Mouse (Mus musculus): ENCODE measurements around the gene Tmem151b. TPM values are rescaled to one million over a fixed set of nuclear protein-coding genes. Genes with fewer than 3 reads are reported as not detected.

Tmem151b gene
- polyA plus RNA-seq, 1 experiment from 2014 or later: 25.6 TPM

DNA sequence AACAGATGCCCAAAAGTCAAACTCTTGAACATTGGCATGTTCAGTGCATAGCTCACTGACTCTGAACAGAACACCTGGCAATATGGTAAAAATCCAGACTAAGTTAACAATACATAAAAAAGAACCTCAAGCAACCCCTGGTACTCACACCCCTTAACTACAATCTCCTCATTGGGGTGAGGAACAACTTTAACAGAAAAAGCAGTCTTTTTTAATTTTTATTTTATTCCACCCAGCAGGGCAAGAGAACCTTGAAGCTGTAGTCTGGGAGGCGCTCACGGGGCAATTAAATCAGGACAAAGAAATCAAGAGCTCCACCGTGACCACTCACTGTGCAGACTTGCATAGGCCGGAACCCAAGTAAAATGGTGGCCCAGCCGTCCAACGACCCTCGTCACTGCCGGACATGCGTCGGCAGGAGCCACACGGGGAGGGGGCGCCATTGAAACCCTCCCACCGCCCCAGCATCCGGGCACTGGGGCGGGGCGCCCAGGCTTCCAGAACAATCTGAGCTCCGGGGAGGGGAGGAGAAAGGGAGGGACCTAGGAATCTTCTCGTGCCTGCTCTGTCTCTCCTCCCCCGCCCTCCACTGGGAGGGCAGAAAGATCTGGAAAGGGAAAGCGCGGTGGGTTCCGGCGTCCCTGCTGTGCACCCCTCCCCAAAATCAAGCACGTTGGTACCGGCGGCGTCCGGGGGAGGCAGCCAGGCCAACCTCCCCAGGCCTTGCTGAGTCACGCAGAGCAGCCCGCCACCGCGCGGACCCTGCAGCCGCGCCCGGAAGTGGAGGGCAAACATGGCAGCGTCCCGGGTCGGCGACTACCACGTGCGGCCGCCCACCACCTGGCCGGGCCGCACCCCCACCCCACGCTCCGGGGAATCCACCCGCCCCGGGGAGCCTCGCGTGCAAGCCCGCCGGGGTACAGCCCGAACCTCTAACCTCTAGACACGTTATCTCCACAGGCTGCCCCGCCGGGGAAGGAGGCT lies 22.9 kb upstream of the Tmem151b start:
- WGBS: under 1% methylated on average over 55 of the region's 57 CpGs
- Histone ChIP-seq H3K4me3 (replicated peaks) (peak overlapping the region; percentile 99), H3K27me3 (replicated peaks) (no peaks in the 10 kb centered on the region), H3K9ac (replicated peaks) (peak overlapping the region; percentile 100), H3K27ac (replicated peaks) (peak overlapping the region; percentile 100), H3K36me3 (peaks cover 44% of the 10 kb centered on the region), H3K4me2 (peak overlapping the region; percentile 76), H3K9me3 (replicated peaks) (no peaks in the 10 kb centered on the region), H3K4me1 (peaks cover 60% of the 10 kb centered on the region)
- peak; percentile 49 for ATAC-seq (ENCODE audit: low FRiP score)

DNA sequence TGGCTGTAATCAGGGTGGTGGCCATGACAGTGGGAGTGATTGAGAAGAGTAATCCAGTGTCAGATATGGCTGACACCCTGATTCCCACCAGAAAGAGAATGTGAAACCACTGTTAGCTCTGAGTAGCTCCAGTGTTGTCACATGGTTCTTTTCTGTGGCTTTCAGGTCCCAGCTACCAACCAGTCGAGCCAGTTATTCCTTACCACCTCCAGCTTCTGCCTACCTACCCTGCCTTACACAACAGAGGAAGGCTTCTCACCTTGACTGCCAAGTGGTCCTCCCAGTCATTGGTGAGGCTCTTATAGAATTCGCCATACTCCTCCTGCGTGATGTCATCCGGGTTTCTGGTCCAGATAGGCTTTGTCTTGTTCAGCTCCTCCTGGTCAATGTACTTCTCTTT lies 20.5 kb upstream of the Tmem151b start:
- Histone ChIP-seq H3K9me3 (replicated peaks) (no peaks in the 10 kb centered on the region), H3K27ac (replicated peaks) (no peak overlapping the region), H3K27me3 (replicated peaks) (no peaks in the 10 kb centered on the region), H3K9ac (replicated peaks) (no peak overlapping the region), H3K4me2 (no peak overlapping the region), H3K4me1 (peaks cover 74% of the 10 kb centered on the region), H3K4me3 (replicated peaks) (no peak overlapping the region), H3K36me3 (peaks cover 64% of the 10 kb centered on the region)
- WGBS: 86% methylated on average over 4 of the region's 4 CpGs
- no peak for ATAC-seq (ENCODE audit: low FRiP score)

GRCm38 (mm10) chr17:45568990-45569389 lies 19.5 kb upstream of the Tmem151b start:
- Histone ChIP-seq H3K36me3 (peaks cover 64% of the 10 kb centered on the region), H3K27ac (replicated peaks) (no peak overlapping the region), H3K9ac (replicated peaks) (no peak overlapping the region), H3K4me3 (replicated peaks) (no peak overlapping the region), H3K4me1 (peaks cover 72% of the 10 kb centered on the region), H3K9me3 (replicated peaks) (no peaks in the 10 kb centered on the region), H3K27me3 (replicated peaks) (no peaks in the 10 kb centered on the region), H3K4me2 (no peak overlapping the region)
- WGBS: 90% methylated on average over 12 of the region's 12 CpGs
- ATAC-seq (ENCODE audit: low FRiP score): no peak

DNA sequence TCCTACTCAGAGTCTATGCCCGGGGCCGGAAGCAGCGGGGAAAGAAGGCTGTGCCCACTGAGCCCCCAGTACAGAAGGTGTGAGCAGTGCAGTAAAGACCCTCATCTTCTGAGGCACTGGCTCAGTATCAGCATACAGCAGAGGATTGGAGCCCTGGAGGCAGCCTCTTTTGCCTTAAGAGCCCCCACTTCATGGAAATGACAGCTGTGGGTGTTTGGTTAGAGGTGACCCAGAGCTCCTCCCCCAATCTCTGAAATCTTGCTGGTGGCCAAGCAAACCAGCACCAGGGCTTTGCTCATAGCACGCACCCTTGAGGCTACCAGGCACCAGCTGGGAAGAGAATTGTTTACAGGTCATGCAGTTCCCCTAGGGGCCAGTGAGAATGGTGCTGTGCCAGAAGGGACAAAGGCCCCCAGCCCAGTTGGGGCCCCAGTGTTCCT lies 17.7 kb upstream of the Tmem151b start:
- no peak for ATAC-seq (ENCODE audit: low FRiP score)
- no peak overlapping the region for H3K4me2 ChIP-seq
- no peak overlapping the region; the same call in 1 of the 2 replicates for H3K27ac ChIP-seq (replicated peaks)
- H3K4me3 ChIP-seq (replicated peaks): no peak overlapping the region
- H3K9me3 ChIP-seq (replicated peaks): no peaks in the 10 kb centered on the region
- peaks cover 72% of the 10 kb centered on the region for H3K4me1 ChIP-seq
- H3K9ac ChIP-seq (replicated peaks): no peak overlapping the region
- WGBS: 20% methylated on average over 4 of the region's 4 CpGs
- no peaks in the 10 kb centered on the region for H3K27me3 ChIP-seq (replicated peaks)
- peaks cover 64% of the 10 kb centered on the region for H3K36me3 ChIP-seq

GRCm38 (mm10) chr17:45566360-45567161 lies 17.1 kb upstream of the Tmem151b start:
- ATAC-seq (ENCODE audit: low FRiP score): no peak
- Histone ChIP-seq H3K4me1 (peaks cover 68% of the 10 kb centered on the region), H3K36me3 (peaks cover 62% of the 10 kb centered on the region), H3K27ac (replicated peaks) (no peak overlapping the region; the same call in 1 of the 2 replicates), H3K4me2 (no peak overlapping the region), H3K27me3 (replicated peaks) (no peaks in the 10 kb centered on the region), H3K9me3 (replicated peaks) (no peaks in the 10 kb centered on the region), H3K4me3 (replicated peaks) (no peak overlapping the region), H3K9ac (replicated peaks) (no peak overlapping the region)
- 67% methylated on average over 18 of the region's 18 CpGs for WGBS

DNA sequence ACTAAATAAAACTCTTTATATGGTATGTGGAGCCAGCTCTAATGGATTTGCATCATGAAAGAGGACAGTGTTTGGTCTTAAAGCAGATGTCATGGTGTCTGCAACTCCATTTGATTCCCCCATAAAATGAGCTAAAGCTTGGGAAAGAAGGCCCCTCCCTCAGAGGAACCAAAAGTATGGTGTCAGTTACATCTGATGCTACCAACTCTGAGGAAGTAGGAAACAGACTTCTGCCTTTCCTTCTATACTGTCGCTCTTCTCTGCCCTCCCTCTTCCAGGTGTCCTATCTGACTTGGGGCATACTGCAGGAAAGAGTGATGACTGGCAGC lies 16.5 kb upstream of the Tmem151b start:
- 73% methylated on average over 1 of the region's 1 CpGs for WGBS

DNA sequence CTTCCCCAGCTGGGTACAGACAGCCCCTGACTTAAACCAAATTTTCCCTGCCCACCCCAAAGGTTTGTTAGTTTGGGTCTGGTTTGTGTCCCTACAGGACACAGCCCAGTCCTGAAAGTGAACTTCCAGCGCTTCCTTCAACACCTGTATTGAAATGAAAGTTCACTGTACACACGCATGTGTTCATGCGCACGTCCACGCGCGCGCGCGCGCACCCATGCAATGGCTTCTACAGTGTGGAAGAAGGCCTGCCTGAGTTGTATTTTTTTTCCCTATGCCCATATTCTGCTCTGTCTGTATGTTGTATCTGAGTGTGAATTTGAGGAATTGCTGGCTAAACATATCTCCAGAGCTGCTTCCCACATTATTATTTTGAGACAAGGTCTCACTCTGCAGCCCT lies 15.6 kb upstream of the Tmem151b start:
- Histone ChIP-seq H3K9ac (replicated peaks) (peak overlapping the region; percentile 91), H3K4me3 (replicated peaks) (peak overlapping the region; percentile 83), H3K9me3 (replicated peaks) (no peaks in the 10 kb centered on the region), H3K4me2 (peak overlapping the region; percentile 96), H3K4me1 (peaks cover 53% of the 10 kb centered on the region), H3K27ac (replicated peaks) (no peak overlapping the region; the same call in 1 of the 2 replicates), H3K36me3 (peaks cover 48% of the 10 kb centered on the region), H3K27me3 (replicated peaks) (no peaks in the 10 kb centered on the region)
- no peak for ATAC-seq (ENCODE audit: low FRiP score)
- WGBS: 93% methylated on average over 11 of the region's 11 CpGs

More for the DNA sequence above, 16.5 kb upstream of the Tmem151b start:
- Histone ChIP-seq H3K9ac (replicated peaks) (no peak overlapping the region), H3K27ac (replicated peaks) (no peak overlapping the region), H3K27me3 (replicated peaks) (no peaks in the 10 kb centered on the region), H3K9me3 (replicated peaks) (no peaks in the 10 kb centered on the region), H3K4me3 (replicated peaks) (no peak overlapping the region), H3K4me1 (peaks cover 62% of the 10 kb centered on the region), H3K4me2 (no peak overlapping the region), H3K36me3 (peaks cover 57% of the 10 kb centered on the region)
- ATAC-seq (ENCODE audit: low FRiP score): no peak

DNA sequence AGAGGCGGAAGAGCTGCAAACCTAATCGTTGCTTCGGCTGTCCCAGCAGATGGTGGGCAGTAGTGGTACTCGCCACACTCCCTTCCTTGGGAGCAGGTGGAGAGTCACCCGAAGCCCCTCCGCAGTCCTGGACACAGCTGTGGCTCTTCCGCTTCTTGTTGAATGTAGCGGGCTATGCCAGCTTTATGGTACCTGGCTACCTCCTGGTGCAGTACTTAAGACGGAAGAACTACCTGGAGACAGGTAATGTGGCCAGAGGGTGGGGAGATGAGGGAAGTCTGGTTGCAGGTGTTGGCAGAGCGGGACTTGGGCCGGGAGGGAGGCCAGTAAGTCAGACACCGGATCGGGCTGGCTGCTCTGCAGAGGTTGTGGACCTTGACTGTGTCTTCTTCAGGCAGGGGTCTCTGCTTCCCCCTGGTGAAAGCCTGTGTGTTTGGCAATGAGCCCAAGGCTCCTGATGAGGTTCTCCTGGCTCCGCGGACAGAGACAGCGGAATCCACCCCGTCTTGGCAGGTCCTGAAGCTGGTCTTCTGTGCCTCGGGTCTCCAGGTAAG lies 15.1 kb upstream of the Tmem151b start:
- WGBS: 9% methylated on average over 18 of the region's 18 CpGs
- Histone ChIP-seq H3K36me3 (peaks cover 43% of the 10 kb centered on the region), H3K4me3 (replicated peaks) (peak overlapping the region; percentile 83), H3K9ac (replicated peaks) (peak overlapping the region; percentile 91), H3K4me1 (peaks cover 48% of the 10 kb centered on the region), H3K4me2 (peak overlapping the region; percentile 96), H3K27me3 (replicated peaks) (no peaks in the 10 kb centered on the region), H3K27ac (replicated peaks) (peak overlapping the region; percentile 88), H3K9me3 (replicated peaks) (no peaks in the 10 kb centered on the region)
- no peak; the same call in 1 of the 2 replicates for ATAC-seq (ENCODE audit: low FRiP score)

DNA sequence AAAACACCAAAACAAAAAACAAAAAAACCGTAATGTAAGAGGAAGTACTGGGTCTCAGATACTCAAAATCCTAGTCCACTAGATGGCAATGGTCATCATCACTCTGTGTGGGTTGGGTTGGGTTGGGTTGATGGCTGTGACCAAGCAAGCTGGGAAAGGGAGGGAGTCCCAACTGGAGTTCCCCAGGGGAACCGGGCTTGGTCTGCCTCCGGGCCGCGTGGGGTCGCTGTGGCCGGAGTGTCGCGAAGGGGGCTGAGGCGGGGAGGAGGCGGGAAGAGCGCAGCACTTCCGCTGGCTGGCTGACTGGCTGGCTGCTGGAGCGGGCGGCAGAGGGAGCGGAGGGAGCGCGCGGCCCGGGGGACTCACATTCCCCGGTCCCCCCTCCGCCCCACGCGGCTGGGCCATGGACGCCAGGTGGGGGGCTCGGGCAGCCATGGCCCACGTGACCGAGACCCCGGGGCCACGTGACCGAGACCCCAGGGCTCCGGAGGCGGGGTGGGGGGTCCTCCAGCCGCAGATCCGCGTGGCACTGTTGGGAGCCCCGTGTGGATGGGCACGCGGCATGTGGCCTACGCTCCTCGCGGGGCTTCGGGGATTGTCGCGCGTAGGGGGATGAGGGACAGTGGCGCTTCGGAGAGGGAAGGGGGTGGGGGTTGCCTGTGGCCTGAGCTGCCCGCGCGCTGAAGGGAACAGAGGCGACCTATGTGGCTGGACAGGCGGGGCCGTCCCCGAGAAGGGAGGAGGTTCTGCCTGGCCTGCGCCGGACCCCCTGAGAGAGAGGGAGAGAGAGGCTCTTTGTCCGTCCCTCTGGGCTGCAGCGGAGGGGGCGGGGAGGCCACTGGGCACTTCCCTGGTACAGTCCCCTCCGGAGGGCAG lies 14.4 kb upstream of the Tmem151b start, which contains the start of gene Slc35b2:
TSS of gene Slc35b2 (plus strand) at position 220 of the 876 bp plus-strand sequence.
- H3K4me2 ChIP-seq: peak within 1 kb of the TSS; percentile 96

DNA sequence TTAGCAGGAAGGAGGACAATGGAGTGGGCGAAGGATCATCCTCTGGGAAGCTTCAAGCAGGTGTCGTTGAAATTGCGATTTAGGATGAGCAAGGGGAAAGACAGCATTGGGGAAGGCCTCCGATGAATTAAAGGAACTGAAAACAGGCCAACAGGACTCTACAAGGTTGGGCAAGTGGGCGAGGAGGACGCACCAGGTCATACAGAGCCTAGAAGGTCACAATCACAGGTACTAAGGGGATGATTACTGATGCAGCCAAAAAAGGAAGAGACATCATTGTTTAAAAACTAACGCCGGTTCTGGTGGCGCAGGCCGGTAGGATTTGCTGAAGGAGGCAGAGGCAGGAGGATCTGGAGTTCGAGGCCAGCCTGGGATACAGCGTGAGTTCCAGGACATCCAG lies 13.7 kb upstream of the Tmem151b start:
- Histone ChIP-seq H3K4me2 (peak overlapping the region; percentile 96), H3K36me3 (peaks cover 29% of the 10 kb centered on the region), H3K9me3 (replicated peaks) (no peaks in the 10 kb centered on the region), H3K27me3 (replicated peaks) (no peaks in the 10 kb centered on the region), H3K27ac (replicated peaks) (peak overlapping the region; percentile 88; the same call in 1 of the 2 replicates), H3K9ac (replicated peaks) (no peak overlapping the region), H3K4me1 (peaks cover 35% of the 10 kb centered on the region), H3K4me3 (replicated peaks) (peak overlapping the region; percentile 83; the same call in 1 of the 2 replicates)
- 83% methylated on average over 12 of the region's 12 CpGs for WGBS
- ATAC-seq (ENCODE audit: low FRiP score): no peak

More for the DNA sequence above, 14.4 kb upstream of the Tmem151b start, which contains the start of gene Slc35b2:
- Histone ChIP-seq H3K4me3 (replicated peaks) (peak within 1 kb of the TSS; percentile 83), H3K4me1 (peaks cover 41% of the 10 kb centered on the region), H3K9ac (replicated peaks) (peak within 1 kb of the TSS; percentile 91), H3K36me3 (peaks cover 36% of the 10 kb centered on the region), H3K27me3 (replicated peaks) (no peaks in the 10 kb centered on the region), H3K9me3 (replicated peaks) (no peaks in the 10 kb centered on the region), H3K27ac (replicated peaks) (peak within 1 kb of the TSS; percentile 88)
- WGBS: under 1% methylated on average over 59 of the region's 61 CpGs
- ATAC-seq (ENCODE audit: low FRiP score): peak; percentile 87
